Mouse (Mus musculus): ENCODE measurements around the gene Zbtb25. TPM values are rescaled to one million over a fixed set of nuclear protein-coding genes. Genes with fewer than 3 reads are reported as not detected.

Zbtb25 gene
- polyA plus RNA-seq, 1 experiment from 2014 or later: 6.8 TPM

DNA sequence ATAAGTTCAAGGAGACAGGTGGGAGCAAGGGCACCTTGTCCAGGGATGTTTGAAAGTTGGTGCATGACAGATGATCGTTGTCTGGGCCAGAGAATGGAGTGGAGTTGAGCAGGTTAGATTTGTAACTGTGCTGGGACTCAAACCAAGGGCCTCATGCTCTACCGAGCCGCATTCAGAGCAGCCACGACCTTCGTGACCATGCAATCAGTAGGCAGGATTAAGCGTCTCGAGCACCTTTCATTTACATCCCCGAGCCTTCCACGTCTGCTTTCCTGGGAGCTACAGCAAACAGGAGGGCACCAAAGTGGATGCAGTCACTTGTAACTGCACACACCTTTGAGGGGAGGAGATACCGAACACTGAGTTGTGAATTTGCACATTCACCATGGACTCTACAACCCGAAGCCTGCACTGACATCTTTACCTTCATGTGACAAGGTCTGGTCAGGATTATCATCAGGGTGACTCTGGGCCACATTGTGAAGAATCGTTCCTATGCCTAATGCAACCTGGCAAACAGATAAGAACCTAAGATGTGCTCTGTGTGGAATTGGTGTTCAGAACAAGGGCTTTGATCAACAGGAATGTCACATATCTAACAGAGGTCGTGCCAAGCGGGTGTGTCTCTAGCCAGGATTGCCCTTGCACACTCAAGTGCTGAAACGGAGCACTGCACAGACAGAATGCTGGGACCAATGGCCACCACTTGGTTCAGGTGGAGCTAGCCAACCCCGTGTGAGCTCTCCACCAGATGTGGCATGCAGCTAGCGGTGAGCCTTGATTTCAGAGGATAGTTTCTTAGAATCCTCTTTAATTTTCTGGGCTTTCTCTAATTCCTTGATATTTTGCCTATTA is 33.1 kb downstream of the Zbtb25 start:
- H3K4me3 ChIP-seq (ENCODE audit: inconsistent target): no peak overlapping the region
- H3K36me3 ChIP-seq (ENCODE audit: inconsistent target): no peaks in the 10 kb centered on the region
- WGBS (ENCODE audit: missing documents): 89% methylated on average over 17 of the region's 17 CpGs
- H3K27ac ChIP-seq: no peak overlapping the region
- H3K79me2 ChIP-seq (ENCODE audit: inconsistent target): no peaks in the 10 kb centered on the region

DNA sequence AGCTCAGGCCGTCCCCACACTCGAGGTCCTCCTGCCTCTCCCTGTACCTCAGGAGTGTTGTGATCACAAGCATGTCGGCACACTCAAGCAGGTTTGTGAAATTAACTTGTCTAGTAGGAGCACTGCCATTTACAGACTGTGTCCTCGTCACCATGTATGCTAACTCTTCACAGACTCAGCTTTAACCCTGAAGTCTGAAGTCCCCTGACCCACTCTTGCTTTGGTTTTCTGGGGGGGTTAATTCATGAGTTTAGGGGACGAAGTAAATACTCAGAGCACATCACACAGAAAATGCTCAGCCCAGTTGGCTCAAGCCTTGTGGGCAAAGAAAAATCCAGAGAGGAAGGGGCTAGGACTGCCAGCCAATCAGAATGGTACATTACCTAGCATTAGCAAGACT is 33.8 kb downstream of the Zbtb25 start:
- Histone ChIP-seq H3K36me3 (ENCODE audit: inconsistent target) (no peaks in the 10 kb centered on the region), H3K79me2 (ENCODE audit: inconsistent target) (no peaks in the 10 kb centered on the region), H3K4me3 (ENCODE audit: inconsistent target) (no peak overlapping the region), H3K27ac (no peak overlapping the region)
- WGBS (ENCODE audit: missing documents): 92% methylated on average over 5 of the region's 5 CpGs

DNA sequence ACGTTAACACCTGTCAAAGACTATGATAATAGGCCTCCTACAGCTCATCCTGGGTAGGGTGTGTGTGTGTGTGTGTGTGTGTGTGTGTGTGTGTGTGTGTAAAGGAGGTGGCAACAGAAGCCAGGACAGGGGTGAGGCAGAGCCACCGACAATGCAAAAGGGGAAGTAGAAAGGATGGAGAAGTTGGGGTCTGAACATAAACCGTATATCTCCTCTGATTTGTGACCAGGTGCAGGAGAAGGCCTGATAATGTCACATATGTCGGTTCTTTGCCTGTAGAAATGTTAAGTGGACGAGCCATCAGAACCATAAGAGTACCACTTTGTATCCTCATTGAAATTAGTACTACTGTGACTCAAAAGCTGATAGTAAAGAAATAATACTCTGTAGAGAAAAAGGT is 35.7 kb downstream of the Zbtb25 start:
- WGBS (ENCODE audit: missing documents): 48% methylated on average over 5 of the region's 5 CpGs
- H3K79me2 ChIP-seq (ENCODE audit: inconsistent target): no peaks in the 10 kb centered on the region
- H3K27ac ChIP-seq: no peak overlapping the region
- no peak overlapping the region for H3K4me3 ChIP-seq (ENCODE audit: inconsistent target)
- no peaks in the 10 kb centered on the region for H3K36me3 ChIP-seq (ENCODE audit: inconsistent target)

DNA sequence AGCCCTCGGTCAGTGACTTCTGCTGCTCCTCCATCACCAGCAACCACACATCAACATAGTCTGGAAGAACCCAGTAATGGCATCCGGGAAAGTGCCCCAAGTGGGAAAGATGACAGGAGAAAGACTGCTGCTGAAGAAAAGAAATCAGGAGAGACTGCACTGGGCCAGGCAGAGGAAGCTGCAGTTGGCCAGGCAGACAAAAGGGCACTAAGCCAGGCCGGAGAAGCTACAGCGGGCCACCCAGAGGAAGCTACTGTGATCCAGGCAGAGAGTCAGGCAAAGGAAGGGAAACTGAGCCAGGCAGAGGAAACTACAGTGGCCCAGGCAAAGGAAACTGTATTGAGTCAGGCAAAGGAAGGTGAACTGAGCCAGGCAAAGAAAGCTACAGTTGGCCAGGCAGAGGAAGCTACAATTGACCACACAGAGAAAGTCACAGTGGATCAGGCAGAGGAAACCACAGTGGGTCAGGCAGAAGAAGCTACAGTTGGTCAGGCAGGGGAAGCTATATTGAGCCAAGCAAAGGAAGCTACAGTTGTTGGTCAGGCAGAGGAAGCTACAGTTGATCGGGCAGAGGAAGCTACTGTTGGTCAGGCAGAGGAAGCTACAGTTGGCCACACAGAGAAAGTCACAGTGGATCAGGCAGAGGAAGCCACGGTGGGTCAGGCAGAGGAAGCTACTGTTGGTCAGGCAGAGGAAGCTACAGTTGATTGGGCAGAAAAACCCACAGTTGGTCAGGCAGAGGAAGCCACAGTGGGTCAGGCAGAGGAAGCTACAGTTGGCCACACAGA is 40.6 kb downstream of the Zbtb25 start:
- Histone ChIP-seq H3K79me2 (ENCODE audit: inconsistent target) (no peaks in the 10 kb centered on the region), H3K27ac (peak overlapping the region; percentile 21), H3K4me3 (ENCODE audit: inconsistent target) (no peak overlapping the region), H3K36me3 (ENCODE audit: inconsistent target) (no peaks in the 10 kb centered on the region)
- 66% methylated on average over 6 of the region's 6 CpGs for WGBS (ENCODE audit: missing documents)

DNA sequence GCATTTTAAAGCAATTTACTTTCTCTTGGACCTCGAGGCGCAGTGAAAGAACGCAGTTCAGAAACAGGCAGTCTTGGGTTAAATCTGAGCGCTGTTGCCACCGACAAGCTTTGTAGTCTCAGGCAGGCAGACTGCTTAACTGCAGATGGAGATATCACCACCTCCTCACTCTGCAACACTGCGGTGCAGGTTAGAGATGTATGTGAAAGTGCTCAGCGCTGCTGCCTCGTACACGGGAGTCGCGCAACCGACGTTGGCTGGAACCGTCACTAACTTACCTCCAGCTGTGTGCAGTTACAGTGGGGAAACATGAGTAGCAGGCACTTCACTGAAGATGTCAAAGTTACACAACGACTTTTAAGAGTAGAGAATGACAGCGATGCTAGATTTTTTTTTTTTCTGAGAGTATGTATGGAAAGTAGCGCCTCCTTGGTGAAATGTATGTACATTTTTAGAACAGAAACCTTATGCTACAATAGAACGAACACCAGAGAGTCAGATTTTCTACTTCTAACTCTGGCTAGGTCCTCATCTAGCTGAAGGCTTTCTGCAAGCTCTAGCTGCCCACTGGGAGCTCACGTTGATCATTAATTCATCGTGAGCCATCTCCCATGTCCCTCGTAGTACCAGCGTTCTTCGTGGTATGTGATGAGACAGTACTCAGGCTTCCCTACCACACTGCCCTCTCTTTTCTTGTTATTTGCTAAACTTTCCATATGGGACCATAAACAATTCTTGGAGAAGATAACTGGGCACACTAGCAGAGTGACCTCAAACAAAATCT is 42.8 kb downstream of the Zbtb25 start:
- H3K79me2 ChIP-seq (ENCODE audit: inconsistent target): no peaks in the 10 kb centered on the region
- no peak overlapping the region for H3K4me3 ChIP-seq (ENCODE audit: inconsistent target)
- H3K36me3 ChIP-seq (ENCODE audit: inconsistent target): no peaks in the 10 kb centered on the region
- WGBS (ENCODE audit: missing documents): 96% methylated on average over 23 of the region's 23 CpGs
- H3K27ac ChIP-seq: no peak overlapping the region

DNA sequence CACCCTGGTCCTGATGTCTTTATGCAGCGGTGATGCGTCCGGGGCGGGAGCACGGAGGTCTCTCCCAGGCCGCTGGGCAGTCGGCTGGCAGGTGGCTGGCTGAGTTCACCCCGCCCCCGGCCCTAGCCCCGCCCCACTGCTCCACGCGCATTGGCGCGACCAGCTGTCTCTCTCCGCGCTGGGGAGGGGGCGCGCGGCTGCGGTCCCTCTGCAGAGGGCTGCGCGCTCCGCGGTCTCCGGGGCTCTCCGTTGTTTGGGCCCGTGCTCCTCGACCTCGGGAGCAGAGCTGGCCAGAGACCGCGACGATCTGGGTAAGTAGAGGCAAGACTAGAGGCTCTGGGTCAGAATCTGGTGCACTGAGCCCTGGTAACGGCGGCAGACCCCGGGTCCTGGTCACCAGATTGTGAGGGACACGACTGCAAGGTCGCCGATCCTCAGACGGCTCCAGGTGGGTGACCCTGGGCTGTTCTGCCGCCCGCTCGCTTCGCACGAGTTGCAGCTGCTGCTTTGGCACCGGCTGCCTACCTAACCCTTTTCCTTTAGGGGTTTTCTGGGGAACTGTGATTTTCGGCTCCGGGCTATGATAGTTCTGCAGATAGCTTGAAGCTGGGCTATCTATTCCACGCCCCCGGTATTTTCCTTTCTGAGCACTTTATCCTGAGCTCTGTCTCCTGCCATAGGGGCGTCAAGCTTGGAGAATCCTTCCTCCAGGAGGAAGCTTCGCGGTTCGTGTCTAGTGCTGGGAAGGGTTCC is 44.5 kb downstream of the Zbtb25 start, which contains the start of gene Akap5:
Akap5 (plus strand) TSS at position 213 of the 753 bp plus-strand sequence.
- Histone ChIP-seq H3K27ac (no peak within 1 kb of the TSS), H3K79me2 (ENCODE audit: inconsistent target) (no peaks in the 10 kb centered on the region), H3K4me3 (ENCODE audit: inconsistent target) (no peak within 1 kb of the TSS), H3K36me3 (ENCODE audit: inconsistent target) (no peaks in the 10 kb centered on the region)
- WGBS (ENCODE audit: missing documents): 15% methylated on average over 50 of the region's 53 CpGs

DNA sequence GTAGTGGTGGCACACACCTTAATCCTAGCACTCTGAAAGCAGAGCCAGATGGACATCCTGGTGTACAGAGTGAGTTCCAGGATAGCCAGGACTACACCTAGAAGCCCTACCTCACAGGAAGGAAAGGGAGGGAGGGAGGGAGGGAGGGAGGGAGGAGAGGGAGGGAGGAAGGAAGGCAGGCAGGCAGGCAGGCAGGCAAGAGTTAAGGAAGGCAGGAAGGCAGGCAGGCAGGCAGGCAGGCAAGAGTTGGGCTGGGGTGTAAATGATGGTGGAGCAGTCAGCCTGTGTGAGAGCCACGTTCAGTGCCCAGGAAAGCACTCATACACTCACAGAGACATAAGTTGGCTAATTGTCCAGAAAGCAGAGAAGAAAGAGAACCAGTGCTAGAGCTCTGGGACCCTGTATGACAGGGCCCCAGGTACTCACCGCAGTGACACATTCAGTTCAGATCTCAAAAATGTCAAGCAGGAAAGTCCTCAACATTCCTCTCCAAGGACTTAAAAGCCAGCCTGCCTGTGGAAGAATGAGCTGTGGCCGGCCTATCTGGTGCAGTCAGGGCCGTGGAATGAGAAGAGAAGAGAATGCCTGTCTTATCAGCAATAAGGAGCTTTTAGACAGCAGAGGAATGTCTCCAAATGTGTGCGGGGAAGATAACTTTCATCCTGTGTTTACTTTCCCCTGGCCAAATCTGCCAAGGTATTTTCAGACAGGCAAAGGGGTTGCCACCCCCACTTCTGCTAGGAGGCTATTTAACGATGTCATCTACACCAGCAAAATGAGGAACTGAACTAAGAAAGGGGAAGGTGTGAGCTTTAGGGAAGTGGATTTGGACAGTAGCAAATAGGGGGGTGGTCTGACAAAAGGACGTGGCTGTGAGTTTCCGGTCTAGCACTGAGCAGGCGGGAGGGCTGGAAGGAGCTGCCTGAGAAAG is 50.9 kb downstream of the Zbtb25 start:
- WGBS (ENCODE audit: missing documents): 2% methylated on average over 9 of the region's 9 CpGs
- H3K27ac ChIP-seq: peak overlapping the region; percentile 85
- H3K79me2 ChIP-seq (ENCODE audit: inconsistent target): no peaks in the 10 kb centered on the region
- no peak overlapping the region; the same call in 1 of the 2 replicates for H3K4me3 ChIP-seq (ENCODE audit: inconsistent target)
- H3K36me3 ChIP-seq (ENCODE audit: inconsistent target): no peaks in the 10 kb centered on the region

DNA sequence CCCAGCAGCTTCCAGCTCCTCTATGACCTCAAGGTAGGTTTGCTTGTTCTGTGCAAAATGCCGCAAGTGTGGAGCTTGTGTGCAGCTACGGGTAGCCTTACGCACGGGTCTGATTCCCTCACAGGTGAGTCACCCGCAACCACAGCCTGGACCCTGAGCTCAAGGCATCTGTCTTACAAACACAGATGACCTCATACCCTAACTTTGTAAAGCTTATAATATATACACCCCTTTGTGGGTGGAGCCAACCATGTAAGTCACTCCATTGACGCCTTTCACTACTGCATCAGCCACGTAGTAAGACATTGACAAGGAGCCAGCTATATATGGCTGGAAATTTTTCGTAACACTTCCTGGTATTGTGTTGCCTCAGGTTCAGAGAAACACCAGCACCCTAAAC is 57.5 kb downstream of the Zbtb25 start:
- 85% methylated on average over 8 of the region's 8 CpGs for WGBS (ENCODE audit: missing documents)
- Histone ChIP-seq H3K4me3 (ENCODE audit: inconsistent target) (no peak overlapping the region), H3K27ac (no peak overlapping the region), H3K36me3 (ENCODE audit: inconsistent target) (no peaks in the 10 kb centered on the region), H3K79me2 (ENCODE audit: inconsistent target) (no peaks in the 10 kb centered on the region)

DNA sequence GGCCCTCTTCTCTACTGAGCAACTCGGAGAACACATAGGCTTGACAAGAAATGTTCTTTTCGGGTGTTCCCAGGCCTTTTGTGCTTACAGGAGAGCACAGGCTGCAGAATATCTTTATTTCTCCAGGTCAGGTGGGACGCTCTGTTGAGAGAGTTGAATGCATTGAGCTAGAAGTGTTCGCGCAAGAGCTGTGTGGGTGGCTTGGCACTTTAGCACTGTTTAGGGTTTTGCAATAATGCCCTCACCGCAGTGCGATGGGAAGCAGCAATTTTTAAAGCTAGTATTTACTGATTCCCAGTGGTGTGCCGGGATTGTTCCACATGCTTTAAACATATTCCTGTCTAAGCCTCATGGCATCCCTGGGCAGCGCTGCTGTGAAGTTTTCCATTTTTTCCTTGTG is 58.2 kb downstream of the Zbtb25 start:
- H3K36me3 ChIP-seq (ENCODE audit: inconsistent target): no peaks in the 10 kb centered on the region
- H3K79me2 ChIP-seq (ENCODE audit: inconsistent target): no peaks in the 10 kb centered on the region
- WGBS (ENCODE audit: missing documents): 96% methylated on average over 9 of the region's 9 CpGs
- H3K4me3 ChIP-seq (ENCODE audit: inconsistent target): no peak overlapping the region
- H3K27ac ChIP-seq: no peak overlapping the region

DNA sequence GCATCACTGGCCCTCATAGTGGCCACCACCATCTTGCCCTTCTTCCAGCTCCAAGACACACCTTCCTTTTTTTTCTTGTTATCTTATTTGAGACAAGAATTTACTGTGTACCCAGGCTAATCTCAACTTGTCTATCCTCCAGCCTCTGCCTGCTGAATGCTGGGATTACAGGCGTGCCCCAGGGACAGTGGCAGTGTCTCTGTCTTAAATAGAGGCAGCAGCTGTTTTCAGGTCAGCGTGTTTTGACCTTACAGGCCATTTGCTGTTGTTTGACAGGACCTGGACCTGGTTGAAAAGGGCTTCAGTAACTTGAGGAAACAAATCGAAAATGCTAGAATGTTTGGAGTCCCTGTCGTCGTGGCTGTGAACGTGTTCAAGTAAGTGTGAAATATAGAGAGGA is 58.8 kb downstream of the Zbtb25 start:
- Histone ChIP-seq H3K4me3 (ENCODE audit: inconsistent target) (no peak overlapping the region), H3K79me2 (ENCODE audit: inconsistent target) (no peaks in the 10 kb centered on the region), H3K36me3 (ENCODE audit: inconsistent target) (no peaks in the 10 kb centered on the region), H3K27ac (no peak overlapping the region)
- WGBS (ENCODE audit: missing documents): 97% methylated on average over 6 of the region's 6 CpGs

DNA sequence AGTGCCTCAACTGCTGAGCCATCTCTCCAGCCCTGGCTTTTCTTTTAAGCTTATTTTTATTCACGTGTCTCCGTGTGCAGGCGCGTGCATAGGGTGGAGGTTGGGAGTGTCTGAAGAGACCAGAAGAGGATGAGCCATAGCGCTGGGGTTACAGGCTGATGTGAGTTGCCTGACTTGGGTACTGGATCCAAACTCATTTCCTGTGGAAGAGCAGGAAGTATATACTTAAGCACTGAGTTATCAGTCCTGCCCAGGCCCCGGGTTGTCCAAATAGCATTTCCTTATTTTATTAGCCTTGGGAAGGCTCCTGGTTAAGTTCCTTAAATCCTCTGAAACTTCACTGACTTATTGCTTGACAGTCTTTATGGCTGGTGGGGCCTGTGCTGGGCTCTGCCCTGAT is 59.4 kb downstream of the Zbtb25 start:
- WGBS (ENCODE audit: missing documents): 67% methylated on average over 6 of the region's 6 CpGs
- Histone ChIP-seq H3K36me3 (ENCODE audit: inconsistent target) (no peaks in the 10 kb centered on the region), H3K4me3 (ENCODE audit: inconsistent target) (no peak overlapping the region), H3K27ac (no peak overlapping the region), H3K79me2 (ENCODE audit: inconsistent target) (no peaks in the 10 kb centered on the region)

DNA sequence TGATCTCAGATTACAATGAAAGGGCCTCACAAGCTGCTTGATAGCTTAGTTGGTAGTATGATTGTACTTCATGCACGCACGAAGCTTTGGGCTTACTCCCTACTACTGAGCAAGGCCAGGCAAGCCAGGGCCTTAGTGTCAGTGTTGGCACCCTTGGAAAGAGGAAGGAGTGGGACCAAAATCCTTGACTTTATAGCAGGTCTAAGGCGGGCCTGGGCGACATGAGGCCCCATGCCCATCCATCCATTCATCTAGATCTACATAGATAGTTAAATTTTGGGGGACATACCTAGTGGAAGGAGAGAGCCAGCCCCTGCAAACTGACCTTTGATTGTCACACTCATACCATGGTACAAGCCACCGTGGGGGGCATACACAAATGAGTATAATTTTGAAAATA is 61.0 kb downstream of the Zbtb25 start:
- H3K36me3 ChIP-seq (ENCODE audit: inconsistent target): no peaks in the 10 kb centered on the region; the same call in 1 of the 2 replicates
- H3K79me2 ChIP-seq (ENCODE audit: inconsistent target): no peaks in the 10 kb centered on the region
- no peak overlapping the region for H3K4me3 ChIP-seq (ENCODE audit: inconsistent target)
- H3K27ac ChIP-seq: no peak overlapping the region
- WGBS (ENCODE audit: missing documents): 96% methylated on average over 5 of the region's 5 CpGs

DNA sequence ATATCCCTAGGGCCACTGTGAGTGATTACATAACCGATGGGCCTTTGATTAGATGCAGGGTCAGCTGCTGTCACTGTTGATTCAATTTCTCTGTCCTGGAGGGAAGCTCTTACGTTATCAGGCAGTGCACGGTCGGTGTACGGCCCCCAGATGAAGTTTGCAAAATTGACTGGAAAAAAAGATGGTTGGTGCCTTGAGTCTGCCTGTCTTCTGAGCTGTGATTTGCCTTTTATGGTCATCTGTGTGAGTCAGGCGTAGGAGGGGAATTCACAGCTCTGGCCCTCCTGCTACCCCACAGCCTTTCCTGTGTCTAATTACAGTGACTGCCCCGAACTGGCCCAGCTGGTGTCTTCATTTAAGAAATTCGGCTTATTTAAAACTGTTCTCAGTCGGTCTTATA is 61.4 kb downstream of the Zbtb25 start:
- no peaks in the 10 kb centered on the region; the same call in 1 of the 2 replicates for H3K36me3 ChIP-seq (ENCODE audit: inconsistent target)
- no peak overlapping the region for H3K27ac ChIP-seq
- no peak overlapping the region for H3K4me3 ChIP-seq (ENCODE audit: inconsistent target)
- 89% methylated on average over 9 of the region's 9 CpGs for WGBS (ENCODE audit: missing documents)
- H3K79me2 ChIP-seq (ENCODE audit: inconsistent target): no peaks in the 10 kb centered on the region
